Mouse (Mus musculus) spleen, postnatal 0 days (tissue): ENCODE results near the gene Gm5294. TPM values are rescaled to one million over a fixed set of nuclear protein-coding genes. Genes with fewer than 3 reads are reported as not detected.

Experiments
- polyA plus RNA-seq: library from polyadenylated mRNA; unstranded; fragments of >200 nt; fragmentation: Nextera tagmentation; extraction: Ambion mirVana; gene quantifications from 2 replicates; pipeline ENCODE4 v1.2.1, GENCODE M21; 2015

Gm5294 gene
- not detected in 2 replicates for polyA plus RNA-seq

GRCm38 (mm10) chr5:138819780-138820179, at the start of gene Gm5294:
TSS of gene Gm5294 (plus strand) at chr5:138820080.

Other genes with a start within 250 kb of the Gm5294 start
- gene Zfp68, start 200.3 kb upstream of the Gm5294 start, polyA plus RNA-seq = 21.9 and 28.9 TPM in 2 replicates
- gene A430033K04Rik, start 197.2 kb upstream of the Gm5294 start, polyA plus RNA-seq = 5.0 and 5.4 TPM in 2 replicates
- gene Fam20c, start 65.6 kb upstream of the Gm5294 start, polyA plus RNA-seq = 0.97 and 1.1 TPM in 2 replicates
- 8.7 and 10.3 TPM in 2 replicates for gene Pdgfa, start 177.3 kb downstream of the Gm5294 start, polyA plus RNA-seq